Mouse (Mus musculus) bone marrow macrophage, adult 2 months (primary cell): Measurements from ENCODE around the gene Praf2.

Experiments
- CTCF ChIP-seq: IDR thresholded peaks from 2 replicates; pipeline ENCODE4 v1.5.1; 2012; ENCODE audit warnings: low read depth, mild to moderate bottlenecking, low read length, moderate library complexity
- POLR2A ChIP-seq: IDR thresholded peaks from 2 replicates; pipeline ENCODE4 v1.6.1; 2012; ENCODE audit warnings: mild to moderate bottlenecking, low read depth, low read length, borderline replicate concordance

- no peak for TF ChIP-seq CTCF
- TF ChIP-seq POLR2A: no peak
Measured at GRCm38 (mm10) chrX:7728215-7728921, at the start of gene Praf2.
